Mouse (Mus musculus) limb, embryonic 13.5 days (tissue): Measurements from ENCODE around the gene Cep78. TPM values are rescaled to one million over a fixed set of nuclear protein-coding genes. Genes with fewer than 3 reads are reported as not detected.
"Not testable (repeated sequence)": the region's sequence is repeated elsewhere in the genome, so short reads cannot be mapped to it uniquely, and the experiment has no call there.

ENCODE experiments used
- ATAC-seq: fragments of 200-750 bp; cut with Nextera tagmentation; 2 replicates; pipeline ENCODE4 v1.8.0; 2017; ENCODE audit warnings: low read depth, moderate number of reproducible peaks, moderate TSS enrichment; ENCODE audit not compliant: low FRiP score
- H3K27ac ChIP-seq: fragments of 300-500 bp; sonication (generic); 2 replicates; pipeline ENCODE4 v1.5.1; 2015; ENCODE audit warnings: inconsistent platforms, mild to moderate bottlenecking, moderate library complexity
- H3K27me3 ChIP-seq: fragments of 300-500 bp; sonication (generic); 2 replicates; pipeline ENCODE4 v1.6.1; 2015; ENCODE audit warnings: mild to moderate bottlenecking, inconsistent platforms
- H3K36me3 ChIP-seq: fragments of 300-500 bp; sonication (generic); 2 replicates; pipeline ENCODE4 v1.6.1; 2015; ENCODE audit warnings: inconsistent platforms, mild to moderate bottlenecking, moderate library complexity
- H3K4me1 ChIP-seq: fragments of 300-500 bp; sonication (generic); 2 replicates; pipeline ENCODE4 v1.6.1; 2015; ENCODE audit warnings: inconsistent platforms
- H3K4me2 ChIP-seq: fragments of 300-500 bp; sonication (generic); replicated peaks from 2 replicates; pipeline ENCODE4 v1.6.1; 2015; ENCODE audit warnings: inconsistent platforms, mild to moderate bottlenecking, moderate library complexity
- H3K4me3 ChIP-seq: fragments of 300-500 bp; sonication (generic); 2 replicates; pipeline ENCODE4 v1.5.1; 2015; ENCODE audit warnings: moderate library complexity, mild to moderate bottlenecking, inconsistent platforms
- H3K9ac ChIP-seq: fragments of 300-500 bp; sonication (generic); 2 replicates; pipeline ENCODE4 v1.6.1; 2015; ENCODE audit warnings: mild to moderate bottlenecking, inconsistent platforms
- H3K9me3 ChIP-seq: fragments of 300-500 bp; sonication (generic); 2 replicates; pipeline ENCODE4 v1.6.1; 2016; ENCODE audit warnings: inconsistent platforms
- WGBS: fragments of 180-500 bp; shearing (Covaris S2); methylation state at CpG from one replicate; pipeline ENCODE4 v1.1.7; 2015; 5-methylcytosine and 5-hydroxymethylcytosine counted together
- polyA plus RNA-seq: library from polyadenylated mRNA; unstranded; fragments of >200 nt; fragmentation: Nextera tagmentation; extraction: Ambion mirVana; gene quantifications from 2 replicates; pipeline ENCODE4 v1.2.1, GENCODE M21; 2015

The Cep78 gene
- polyA plus RNA-seq, result 35.2 and 35.6 TPM in 2 replicates

- WGBS, result under 1% methylated on average over 85 of the region's 88 CpGs
- Histone ChIP-seq H3K9ac (peak within 1 kb of the TSS; percentile 86), H3K27ac (peak within 1 kb of the TSS; percentile 84), H3K4me1 (peaks cover 15% of the 10 kb centered on the region), H3K4me3 (peak within 1 kb of the TSS; percentile 78), H3K36me3 (peaks cover 9% of the 10 kb centered on the region), H3K9me3 (no peaks in the 10 kb centered on the region), H3K27me3 (no peaks in the 10 kb centered on the region), H3K4me2 (peak within 1 kb of the TSS; percentile 78)
- peak; percentile 93 for ATAC-seq
These were observed at the start of gene Cep78 for GRCm38 (mm10) chr19:15984449-15985171. TSS of gene Cep78 (minus strand) at chr19:15984989.

GRCm38 (mm10) chr19:16031276-16031675 lies 46.5 kb upstream of the Cep78 start:
- H3K27ac ChIP-seq, result no peak overlapping the region
- 87% methylated on average over 4 of the region's 4 CpGs for WGBS

GRCm38 (mm10) chr19:16029253-16029771 lies 44.5 kb upstream of the Cep78 start:
- ATAC-seq, result peak; percentile 73
- not testable (repeated sequence) for H3K36me3 ChIP-seq, H3K9ac ChIP-seq, H3K4me1 ChIP-seq, H3K9me3 ChIP-seq, H3K27ac ChIP-seq, H3K27me3 ChIP-seq
- Histone ChIP-seq H3K4me3 (peak overlapping the region; percentile 32), H3K4me2 (peak overlapping the region; percentile 60)
- WGBS, result 32% methylated on average over 7 of the region's 9 CpGs

More at GRCm38 (mm10) chr19:16031276-16031675, 46.5 kb upstream of the Cep78 start:
- Histone ChIP-seq H3K4me1 (0 out of 2 replicates have a peak, but pooled peaks cover 3% of the 10 kb centered on the region), H3K9me3 (no peaks in the 10 kb centered on the region), H3K4me3 (no peak overlapping the region), H3K36me3 (no peaks in the 10 kb centered on the region), H3K27me3 (no peaks in the 10 kb centered on the region), H3K4me2 (no peak overlapping the region), H3K9ac (no peak overlapping the region)
- ATAC-seq, result no peak

GRCm38 (mm10) chr19:16028746-16029252 lies 44.0 kb upstream of the Cep78 start:
- 43% methylated on average over 5 of the region's 5 CpGs for WGBS
- no peak overlapping the region for H3K27ac ChIP-seq
- no peak overlapping the region for H3K9ac ChIP-seq
- H3K9me3 ChIP-seq, result no peaks in the 10 kb centered on the region
- H3K4me2 ChIP-seq, result peak overlapping the region; percentile 60
- H3K36me3 ChIP-seq, result no peaks in the 10 kb centered on the region
- 0 out of 2 replicates have a peak, but pooled peaks cover 3% of the 10 kb centered on the region for H3K4me1 ChIP-seq
- no peaks in the 10 kb centered on the region for H3K27me3 ChIP-seq
- ATAC-seq, result peak; percentile 36; the same call in 1 of the 2 replicates
- H3K4me3 ChIP-seq, result peak overlapping the region; percentile 32

- 0 out of 2 replicates have a peak, but pooled peaks cover 3% of the 10 kb centered on the region for H3K4me1 ChIP-seq
- ATAC-seq, result no peak
- 82% methylated on average over 15 of the region's 15 CpGs for WGBS
- H3K27ac ChIP-seq, result no peak overlapping the region
- no peak overlapping the region for H3K4me2 ChIP-seq
- H3K4me3 ChIP-seq, result no peak overlapping the region
- no peaks in the 10 kb centered on the region for H3K36me3 ChIP-seq
- no peak overlapping the region for H3K9ac ChIP-seq
- H3K27me3 ChIP-seq, result no peaks in the 10 kb centered on the region
- no peaks in the 10 kb centered on the region for H3K9me3 ChIP-seq
These were observed 43.3 kb upstream of the Cep78 start for GRCm38 (mm10) chr19:16027876-16028670.

- Histone ChIP-seq H3K36me3 (no peaks in the 10 kb centered on the region), H3K27me3 (no peaks in the 10 kb centered on the region), H3K9me3 (no peaks in the 10 kb centered on the region), H3K4me3 (no peak overlapping the region), H3K4me2 (no peak overlapping the region), H3K4me1 (0 out of 2 replicates have a peak, but pooled peaks cover 3% of the 10 kb centered on the region), H3K9ac (no peak overlapping the region), H3K27ac (no peak overlapping the region)
- ATAC-seq, result no peak
- 96% methylated on average over 5 of the region's 5 CpGs for WGBS
These were observed 41.5 kb upstream of the Cep78 start for GRCm38 (mm10) chr19:16026276-16026675.

- no peaks in the 10 kb centered on the region for H3K4me1 ChIP-seq
- H3K9me3 ChIP-seq, result no peaks in the 10 kb centered on the region
- no peak overlapping the region for H3K4me2 ChIP-seq
- no peaks in the 10 kb centered on the region for H3K36me3 ChIP-seq
- no peak overlapping the region for H3K27ac ChIP-seq
- 0 out of 2 replicates have a peak, but pooled peaks have one; percentile 19 for ATAC-seq
- no peak overlapping the region for H3K4me3 ChIP-seq
- no peaks in the 10 kb centered on the region for H3K27me3 ChIP-seq
- H3K9ac ChIP-seq, result no peak overlapping the region
- WGBS, result 63% methylated on average over 10 of the region's 10 CpGs
These were observed 37.4 kb upstream of the Cep78 start for GRCm38 (mm10) chr19:16022178-16022577.

- Histone ChIP-seq H3K4me1 (no peaks in the 10 kb centered on the region), H3K27ac (no peak overlapping the region), H3K9me3 (no peaks in the 10 kb centered on the region), H3K4me2 (no peak overlapping the region), H3K27me3 (no peaks in the 10 kb centered on the region), H3K9ac (no peak overlapping the region), H3K36me3 (no peaks in the 10 kb centered on the region), H3K4me3 (no peak overlapping the region)
- no peak for ATAC-seq
- WGBS, result 54% methylated on average over 1 of the region's 1 CpGs
These were observed 31.4 kb upstream of the Cep78 start for GRCm38 (mm10) chr19:16016171-16016570.

- Histone ChIP-seq H3K36me3 (no peaks in the 10 kb centered on the region), H3K27ac (no peak overlapping the region), H3K9ac (no peak overlapping the region), H3K4me2 (no peak overlapping the region), H3K9me3 (no peaks in the 10 kb centered on the region), H3K27me3 (no peaks in the 10 kb centered on the region), H3K4me3 (no peak overlapping the region), H3K4me1 (no peaks in the 10 kb centered on the region)
- WGBS, result 76% methylated on average over 10 of the region's 10 CpGs
- no peak for ATAC-seq
These were observed 30.6 kb upstream of the Cep78 start for GRCm38 (mm10) chr19:16015191-16015968.

GRCm38 (mm10) chr19:16009746-16010337 lies 25.1 kb upstream of the Cep78 start:
- WGBS, result 79% methylated on average over 6 of the region's 6 CpGs
- Histone ChIP-seq H3K4me2 (no peak overlapping the region), H3K4me1 (no peaks in the 10 kb centered on the region), H3K4me3 (no peak overlapping the region), H3K9ac (no peak overlapping the region), H3K27me3 (no peaks in the 10 kb centered on the region), H3K36me3 (no peaks in the 10 kb centered on the region), H3K9me3 (no peaks in the 10 kb centered on the region), H3K27ac (no peak overlapping the region)
- ATAC-seq, result no peak

GRCm38 (mm10) chr19:16009111-16009510 lies 24.3 kb upstream of the Cep78 start:
- Histone ChIP-seq H3K9ac (no peak overlapping the region), H3K27ac (no peak overlapping the region), H3K36me3 (no peaks in the 10 kb centered on the region), H3K4me2 (no peak overlapping the region), H3K27me3 (no peaks in the 10 kb centered on the region), H3K4me1 (no peaks in the 10 kb centered on the region), H3K4me3 (no peak overlapping the region), H3K9me3 (no peaks in the 10 kb centered on the region)
- 82% methylated on average over 4 of the region's 4 CpGs for WGBS
- no peak for ATAC-seq
